Mouse (Mus musculus): ENCODE measurements around the gene Poln. TPM values are rescaled to one million over a fixed set of nuclear protein-coding genes. Genes with fewer than 3 reads are reported as not detected.

Poln gene
- polyA plus RNA-seq, 1 experiment from 2014 or later, result 0.07 TPM

GRCm38 (mm10) chr5:34191021-34191420 is 21.8 kb upstream of the Poln start:
- Histone ChIP-seq H3K4me1 (replicated peaks; ENCODE audit: control insufficient read depth, insufficient read depth) (peaks cover 2% of the 10 kb centered on the region; the same call in 1 of the 2 replicates), H3K36me3 (ENCODE audit: control insufficient read depth, insufficient read depth, low read length) (no peaks in the 10 kb centered on the region), H3K4me3 (ENCODE audit: low read depth, low read length) (no peak overlapping the region), H3K4me2 (replicated peaks; ENCODE audit: low read depth) (no peak overlapping the region), H3K27ac (replicated peaks) (no peak overlapping the region), H3K27me3 (ENCODE audit: control insufficient read depth, insufficient read depth, low read length) (no peaks in the 10 kb centered on the region), H3K9me3 (ENCODE audit: control insufficient read depth, low read length) (no peaks in the 10 kb centered on the region), H3K9ac (ENCODE audit: low read length) (no peak overlapping the region)
- WGBS, result 42% methylated on average over 4 of the region's 4 CpGs
- TF ChIP-seq EP300 (optimal IDR thresholded peaks at IDR 0.05), result no peak
- TF ChIP-seq CTCF (IDR thresholded peaks at IDR 0.05; ENCODE audit: low read depth), result no peak
- DNase-seq (ENCODE audit: low spot score), result peak; percentile 74
- no peak for ATAC-seq (ENCODE audit: low FRiP score, low TSS enrichment)

- no peak for TF ChIP-seq EP300 (optimal IDR thresholded peaks at IDR 0.05)
- TF ChIP-seq CTCF (IDR thresholded peaks at IDR 0.05; ENCODE audit: low read depth), result no peak
- Histone ChIP-seq H3K4me1 (replicated peaks; ENCODE audit: control insufficient read depth, insufficient read depth) (peaks cover 12% of the 10 kb centered on the region), H3K27ac (replicated peaks) (no peak overlapping the region), H3K9me3 (ENCODE audit: control insufficient read depth, low read length) (no peaks in the 10 kb centered on the region), H3K9ac (ENCODE audit: low read length) (no peak overlapping the region), H3K4me3 (ENCODE audit: low read depth, low read length) (no peak overlapping the region), H3K27me3 (ENCODE audit: control insufficient read depth, insufficient read depth, low read length) (no peaks in the 10 kb centered on the region), H3K4me2 (replicated peaks; ENCODE audit: low read depth) (no peak overlapping the region), H3K36me3 (ENCODE audit: control insufficient read depth, insufficient read depth, low read length) (no peaks in the 10 kb centered on the region)
- 67% methylated on average over 1 of the region's 1 CpGs for WGBS
- ATAC-seq (ENCODE audit: low FRiP score, low TSS enrichment), result no peak
- DNase-seq (ENCODE audit: low spot score), result no peak
Observed at GRCm38 (mm10) chr5:34189521-34189920, 20.3 kb upstream of the Poln start.

GRCm38 (mm10) chr5:34188856-34189255 is 19.6 kb upstream of the Poln start:
- peaks cover 14% of the 10 kb centered on the region for H3K4me1 ChIP-seq (replicated peaks; ENCODE audit: control insufficient read depth, insufficient read depth)
- peak overlapping the region; percentile 72 for H3K4me2 ChIP-seq (replicated peaks; ENCODE audit: low read depth)
- H3K4me3 ChIP-seq (ENCODE audit: low read depth, low read length), result peak overlapping the region; percentile 96; the same call in 1 of the 2 replicates
- no peaks in the 10 kb centered on the region for H3K36me3 ChIP-seq (ENCODE audit: control insufficient read depth, insufficient read depth, low read length)
- no peak for TF ChIP-seq CTCF (IDR thresholded peaks at IDR 0.05; ENCODE audit: low read depth)
- TF ChIP-seq EP300 (optimal IDR thresholded peaks at IDR 0.05), result no peak
- H3K27me3 ChIP-seq (ENCODE audit: control insufficient read depth, insufficient read depth, low read length), result no peaks in the 10 kb centered on the region
- peak overlapping the region; percentile 87 for H3K27ac ChIP-seq (replicated peaks)
- ATAC-seq (ENCODE audit: low FRiP score, low TSS enrichment) (no peak), DNase-seq (ENCODE audit: low spot score) (no peak)
- H3K9me3 ChIP-seq (ENCODE audit: control insufficient read depth, low read length), result no peaks in the 10 kb centered on the region
- H3K9ac ChIP-seq (ENCODE audit: low read length), result no peak overlapping the region
- 39% methylated on average over 2 of the region's 2 CpGs for WGBS

GRCm38 (mm10) chr5:34187601-34188316 is 18.5 kb upstream of the Poln start, which contains the start of gene Mxd4:
Gene Mxd4, minus strand, starts transcription at chr5:34187720.
- Histone ChIP-seq H3K9ac (ENCODE audit: low read length) (peak within 1 kb of the TSS; percentile 93), H3K9me3 (ENCODE audit: control insufficient read depth, low read length) (no peaks in the 10 kb centered on the region)
- under 1% methylated on average over 60 of the region's 60 CpGs for WGBS

GRCm38 (mm10) chr5:34186961-34187391 is 17.7 kb upstream of the Poln start:
- DNase-seq (ENCODE audit: low spot score) (peak; percentile 79), ATAC-seq (ENCODE audit: low FRiP score, low TSS enrichment) (peak; percentile 25)
- Histone ChIP-seq H3K4me2 (replicated peaks; ENCODE audit: low read depth) (peak overlapping the region; percentile 79), H3K9ac (ENCODE audit: low read length) (peak overlapping the region; percentile 93), H3K27me3 (ENCODE audit: control insufficient read depth, insufficient read depth, low read length) (no peaks in the 10 kb centered on the region), H3K27ac (replicated peaks) (peak overlapping the region; percentile 99), H3K4me3 (ENCODE audit: low read depth, low read length) (peak overlapping the region; percentile 96), H3K4me1 (replicated peaks; ENCODE audit: control insufficient read depth, insufficient read depth) (peaks cover 23% of the 10 kb centered on the region), H3K36me3 (ENCODE audit: control insufficient read depth, insufficient read depth, low read length) (no peaks in the 10 kb centered on the region), H3K9me3 (ENCODE audit: control insufficient read depth, low read length) (no peaks in the 10 kb centered on the region)
- TF ChIP-seq CTCF (IDR thresholded peaks at IDR 0.05; ENCODE audit: low read depth) (no peak), EP300 (optimal IDR thresholded peaks at IDR 0.05) (no peak)
- WGBS, result under 1% methylated on average over 41 of the region's 46 CpGs

More at GRCm38 (mm10) chr5:34187601-34188316, 18.5 kb upstream of the Poln start, which contains the start of gene Mxd4:
- ATAC-seq (ENCODE audit: low FRiP score, low TSS enrichment) (peak; percentile 98), DNase-seq (ENCODE audit: low spot score) (peak; percentile 99)
- TF ChIP-seq CTCF (IDR thresholded peaks at IDR 0.05; ENCODE audit: low read depth) (peak; percentile 2; the same call in 1 of the 2 replicates), EP300 (optimal IDR thresholded peaks at IDR 0.05) (no peak)
- H3K4me1 ChIP-seq (replicated peaks; ENCODE audit: control insufficient read depth, insufficient read depth), result peaks cover 21% of the 10 kb centered on the region
- H3K36me3 ChIP-seq (ENCODE audit: control insufficient read depth, insufficient read depth, low read length), result no peaks in the 10 kb centered on the region
- no peaks in the 10 kb centered on the region for H3K27me3 ChIP-seq (ENCODE audit: control insufficient read depth, insufficient read depth, low read length)
- H3K4me2 ChIP-seq (replicated peaks; ENCODE audit: low read depth), result peak within 1 kb of the TSS; percentile 79
- H3K27ac ChIP-seq (replicated peaks), result peak within 1 kb of the TSS; percentile 99
- peak within 1 kb of the TSS; percentile 96 for H3K4me3 ChIP-seq (ENCODE audit: low read depth, low read length)

GRCm38 (mm10) chr5:34186391-34186790 is 17.1 kb upstream of the Poln start:
- DNase-seq (ENCODE audit: low spot score) (peak; percentile 27), ATAC-seq (ENCODE audit: low FRiP score, low TSS enrichment) (no peak)
- TF ChIP-seq EP300 (optimal IDR thresholded peaks at IDR 0.05), result no peak
- no peak for TF ChIP-seq CTCF (IDR thresholded peaks at IDR 0.05; ENCODE audit: low read depth)
- H3K9me3 ChIP-seq (ENCODE audit: control insufficient read depth, low read length), result no peaks in the 10 kb centered on the region
- H3K36me3 ChIP-seq (ENCODE audit: control insufficient read depth, insufficient read depth, low read length), result no peaks in the 10 kb centered on the region
- peaks cover 23% of the 10 kb centered on the region for H3K4me1 ChIP-seq (replicated peaks; ENCODE audit: control insufficient read depth, insufficient read depth)
- H3K4me3 ChIP-seq (ENCODE audit: low read depth, low read length), result peak overlapping the region; percentile 96
- peak overlapping the region; percentile 93 for H3K9ac ChIP-seq (ENCODE audit: low read length)
- H3K4me2 ChIP-seq (replicated peaks; ENCODE audit: low read depth), result peak overlapping the region; percentile 79
- H3K27me3 ChIP-seq (ENCODE audit: control insufficient read depth, insufficient read depth, low read length), result no peaks in the 10 kb centered on the region
- peak overlapping the region; percentile 99 for H3K27ac ChIP-seq (replicated peaks)
- WGBS, result 32% methylated on average over 2 of the region's 2 CpGs

Data from stomach, postnatal 0 days (tissue).